Mouse (Mus musculus) CH12.LX (cell line): ENCODE results near the gene Grip1.

Experiments used
- CHD1 ChIP-seq: IDR thresholded peaks from 2 replicates; pipeline ENCODE4 v1.6.1; 2012; ENCODE audit warnings: low read depth, low read length, improper control_type of control experiment, inconsistent platforms
- CTCF ChIP-seq, 2 experiments: IDR thresholded peaks in 1 of 2; conservative IDR thresholded peaks in 1 of 2; 2 replicates each; pipeline ENCODE4 v1.5.1; 2011 to 2012; ENCODE audit warnings: low read depth in 2 of 2, low read length in 2 of 2, improper control_type of control experiment in 1 of 2, inconsistent platforms in 1 of 2, mild to moderate bottlenecking in 1 of 2, moderate library complexity in 1 of 2
- EP300 ChIP-seq: IDR thresholded peaks from 2 replicates; pipeline ENCODE4 v1.6.1; 2011; ENCODE audit warnings: low read length, improper control_type of control experiment
- MAFK ChIP-seq: IDR thresholded peaks from 2 replicates; pipeline ENCODE4 v1.6.1; 2011; ENCODE audit warnings: low read length, improper control_type of control experiment; ENCODE audit not compliant: insufficient replicate concordance
- NELFE ChIP-seq: IDR thresholded peaks from 2 replicates; pipeline ENCODE4 v1.6.1; 2011; ENCODE audit warnings: low read depth, low read length, improper control_type of control experiment
- PAX5 ChIP-seq: IDR thresholded peaks from 2 replicates; pipeline ENCODE4 v1.6.1; 2012; ENCODE audit warnings: low read length, inconsistent platforms, mixed read lengths
- POLR2A ChIP-seq: IDR thresholded peaks from 2 replicates; pipeline ENCODE4 v1.6.1; 2011; ENCODE audit warnings: low read depth, mild to moderate bottlenecking, improper control_type of control experiment, low read length
- RAD21 ChIP-seq: IDR thresholded peaks from 2 replicates; pipeline ENCODE4 v1.6.1; 2011; ENCODE audit warnings: low read depth, mild to moderate bottlenecking, low read length, improper control_type of control experiment, moderate library complexity
- RCOR1 ChIP-seq: conservative IDR thresholded peaks from 2 replicates; pipeline ENCODE4 v1.6.1; 2012; ENCODE audit warnings: low read depth, mild to moderate bottlenecking, inconsistent platforms, low read length, improper control_type of control experiment
- ZC3H11A ChIP-seq: IDR thresholded peaks from 2 replicates; pipeline ENCODE4 v1.6.1; 2012; ENCODE audit warnings: low read depth, mild to moderate bottlenecking, inconsistent platforms, low read length, improper control_type of control experiment
- ZKSCAN1 ChIP-seq: IDR thresholded peaks from 2 replicates; pipeline ENCODE4 v1.6.1; 2012; ENCODE audit warnings: low read depth, inconsistent platforms, low read length, improper control_type of control experiment, borderline replicate concordance

DNA sequence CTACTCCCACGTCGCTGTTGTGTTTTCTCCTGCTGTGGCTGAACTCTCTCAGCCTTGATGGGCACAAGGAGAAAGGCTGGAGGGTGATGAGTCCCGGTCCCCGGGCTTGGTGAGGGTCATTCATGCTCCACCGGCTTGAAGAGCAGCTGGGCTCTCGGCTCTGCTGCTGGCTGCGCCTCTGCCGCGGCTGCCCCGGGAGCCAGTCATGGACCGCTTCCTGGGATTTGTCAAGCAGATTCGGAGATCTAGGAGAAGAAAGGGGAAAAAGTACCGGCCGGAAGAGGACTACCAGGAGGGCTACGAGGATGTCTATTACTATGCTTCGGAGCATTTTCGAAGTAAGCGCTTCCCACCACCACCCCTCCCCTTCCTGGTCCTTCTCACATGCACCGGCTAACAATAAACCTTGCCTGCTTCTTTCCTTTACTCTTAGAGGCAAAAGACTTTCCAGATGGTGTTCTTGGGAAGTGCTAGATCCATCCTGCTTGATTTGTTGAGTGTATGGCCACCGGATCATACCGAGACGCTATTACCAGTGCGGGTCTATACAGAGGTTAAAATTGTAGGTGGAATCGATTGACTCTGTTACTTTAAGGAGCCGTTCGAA, 238.8 kb downstream of the Grip1 start:
- TF ChIP-seq EP300 (no peak), CTCF (conservative IDR thresholded peaks at IDR 0.05 in 1 of 2, IDR thresholded peaks at IDR 0.05 in 1 of 2; ENCODE audit: low read depth in 2 of 2, low read length in 2 of 2) (no peak), PAX5 (no peak), RCOR1 (no peak), RAD21 (no peak), CHD1 (no peak), POLR2A (no peak), MAFK (no peak), ZC3H11A (no peak), ZKSCAN1 (no peak), NELFE (no peak)
